Mouse (Mus musculus) R1 (cell line): ENCODE measurements around the gene Bnipl.
A peak's percentile ranks its signal among the peaks of the same experiment; 100 is the strongest.

Experiments used
- DNase-seq: peaks from one replicate; pipeline ENCODE4 v3.0.0-alpha.2; 2018; ENCODE audit warnings: low read depth, low spot score

Gene Bnipl

GRCm38 (mm10) chr3:95281216-95282126 is 30.5 kb upstream of the Bnipl start, which contains the start of the genes Mindy1 and Prune1:
Mindy1 (plus strand) TSS chr3:95281345.
Prune1 (minus strand) TSS chr3:95282076.
- DNase-seq: peak; percentile 98

GRCm38 (mm10) chr3:95280747-95281146 is 29.8 kb upstream of the Bnipl start:
- no peak for DNase-seq

- DNase-seq: peak; percentile 72
These were observed 26.2 kb upstream of the Bnipl start for GRCm38 (mm10) chr3:95277149-95277551.

- peak; percentile 50 for DNase-seq
These were observed 25.5 kb upstream of the Bnipl start for GRCm38 (mm10) chr3:95276428-95276934.

GRCm38 (mm10) chr3:95275161-95275560 is 24.2 kb upstream of the Bnipl start:
- peak; percentile 32 for DNase-seq

GRCm38 (mm10) chr3:95274453-95274852 is 23.5 kb upstream of the Bnipl start:
- DNase-seq: peak; percentile 34

- DNase-seq: no peak
These were observed 22.5 kb upstream of the Bnipl start for GRCm38 (mm10) chr3:95273471-95273870.

- DNase-seq: peak; percentile 97
These were observed 19.9 kb upstream of the Bnipl start for GRCm38 (mm10) chr3:95270766-95271364.

GRCm38 (mm10) chr3:95269789-95270188 is 18.8 kb upstream of the Bnipl start:
- no peak for DNase-seq

- no peak for DNase-seq
These were observed 16.9 kb upstream of the Bnipl start for GRCm38 (mm10) chr3:95267855-95268254.

GRCm38 (mm10) chr3:95266052-95266451 is 15.1 kb upstream of the Bnipl start:
- no peak for DNase-seq

GRCm38 (mm10) chr3:95264724-95265123 is 13.7 kb upstream of the Bnipl start:
- DNase-seq: no peak

- DNase-seq: peak; percentile 89
These were observed 12.2 kb upstream of the Bnipl start for GRCm38 (mm10) chr3:95263089-95263739.

- no peak for DNase-seq
These were observed 11.0 kb upstream of the Bnipl start for GRCm38 (mm10) chr3:95261975-95262374.

- DNase-seq: no peak
These were observed 5.9 kb upstream of the Bnipl start for GRCm38 (mm10) chr3:95256931-95257330.

GRCm38 (mm10) chr3:95250361-95250760 is 632 bp downstream of the Bnipl start:
- no peak for DNase-seq

GRCm38 (mm10) chr3:95247660-95248336 is 3.2 kb downstream of the Bnipl start:
- no peak for DNase-seq

- DNase-seq: no peak
These were observed 4.3 kb downstream of the Bnipl start for GRCm38 (mm10) chr3:95246465-95247231.

GRCm38 (mm10) chr3:95243086-95243485 is 7.9 kb downstream of the Bnipl start:
- DNase-seq: no peak

GRCm38 (mm10) chr3:95241498-95241897 is 9.5 kb downstream of the Bnipl start, which contains the start of gene Gm128:
Gm128 (minus strand) TSS chr3:95241598.
- DNase-seq: peak; percentile 27

GRCm38 (mm10) chr3:95240900-95241299 is 10.1 kb downstream of the Bnipl start:
- DNase-seq: peak; percentile 65
